Mouse (Mus musculus) mouse embryonic stem cell (cell line): ENCODE data around the gene Rasgrp2.

Experiments used
- in situ Hi-C, 2 experiments: fragments of 300-500 bp; cut with MboI; formaldehyde crosslinking; loops; 1 replicate in 1 of 2; 3 replicates in 1 of 2; pipeline ENCODE4 v1.14.3; 2019 to 2020; ENCODE audit warnings: low sequenced_read_pairs in 2 of 2, low pct_unique_long_range_greater_than_20kb in 1 of 2, mixed read lengths in 1 of 2; ENCODE audit not compliant: unreplicated experiment in 1 of 2

Gene Rasgrp2

GRCm38 (mm10) chr19:6399285-6400095 lies at the start of gene Rasgrp2:
Gene Rasgrp2 (plus strand): TSS chr19:6399340.
- in situ Hi-C loops: no loop called here

- in situ Hi-C loops: no loop called here
Measured at GRCm38 (mm10) chr19:6351431-6352106, 47.6 kb upstream of the Rasgrp2 start.

DNA sequence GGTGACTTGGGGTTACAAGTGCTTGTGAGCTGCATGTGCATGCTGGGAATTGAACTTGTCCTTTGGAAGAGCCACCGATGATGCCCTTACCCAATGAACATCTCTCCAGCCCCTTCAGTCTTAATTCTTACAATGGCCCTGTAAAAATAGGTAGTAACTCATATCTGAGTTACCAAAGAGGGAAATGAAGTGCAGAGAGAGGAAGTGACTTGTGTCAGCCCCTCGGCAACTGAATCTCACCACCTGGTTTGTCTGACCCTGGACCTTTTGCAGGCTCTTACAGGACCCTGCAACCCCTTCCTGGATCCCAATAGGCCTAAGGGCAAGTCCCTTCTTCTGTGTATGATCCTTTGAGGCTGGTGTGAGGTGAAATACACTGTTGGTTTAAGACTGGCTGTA lies 47.0 kb upstream of the Rasgrp2 start:
- in situ Hi-C loops: no loop called here

GRCm38 (mm10) chr19:6354030-6354429 lies 45.1 kb upstream of the Rasgrp2 start:
- in situ Hi-C loops: no loop called here

DNA sequence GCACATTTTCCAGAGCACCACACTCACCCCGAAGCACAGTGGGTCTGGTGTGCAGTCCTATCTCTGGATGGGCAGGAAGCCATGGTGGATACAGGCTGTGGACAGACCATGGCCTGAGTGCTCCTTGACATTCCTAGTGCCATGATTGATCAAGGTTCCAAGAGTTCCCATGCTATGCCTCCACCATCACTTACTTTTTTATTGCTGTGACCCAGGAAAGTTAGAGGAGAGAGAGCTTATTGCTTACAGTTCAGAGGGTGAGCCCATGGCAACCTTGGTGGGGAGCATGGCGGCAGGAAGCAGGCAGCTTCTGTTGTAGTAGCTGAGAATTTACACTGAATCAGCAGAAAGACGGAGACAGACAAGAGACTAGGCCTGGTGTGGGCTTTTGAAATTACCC lies 37.8 kb upstream of the Rasgrp2 start:
- in situ Hi-C loops: no loop called here

DNA sequence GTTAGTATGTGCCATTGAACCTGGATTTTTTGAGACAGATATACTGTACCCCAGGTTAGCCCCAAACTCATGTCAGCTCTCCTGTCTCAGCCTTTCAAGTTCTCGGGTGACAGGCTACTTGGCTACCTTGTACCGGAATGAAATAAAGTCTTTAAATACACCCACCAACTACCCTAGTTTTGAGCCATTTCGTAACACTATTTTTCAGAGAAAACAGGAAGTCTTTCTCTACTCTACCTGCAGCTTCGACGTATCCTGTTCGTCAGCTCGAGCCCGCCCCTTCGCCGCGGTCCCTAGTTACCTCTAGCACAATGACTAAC lies 36.1 kb upstream of the Rasgrp2 start:
- in situ Hi-C loops: no loop called here

- in situ Hi-C loops: no loop called here
Measured at GRCm38 (mm10) chr19:6363411-6364240, 35.5 kb upstream of the Rasgrp2 start, which contains the start of gene Sf1. Gene Sf1 (plus strand): TSS chr19:6363690.

DNA sequence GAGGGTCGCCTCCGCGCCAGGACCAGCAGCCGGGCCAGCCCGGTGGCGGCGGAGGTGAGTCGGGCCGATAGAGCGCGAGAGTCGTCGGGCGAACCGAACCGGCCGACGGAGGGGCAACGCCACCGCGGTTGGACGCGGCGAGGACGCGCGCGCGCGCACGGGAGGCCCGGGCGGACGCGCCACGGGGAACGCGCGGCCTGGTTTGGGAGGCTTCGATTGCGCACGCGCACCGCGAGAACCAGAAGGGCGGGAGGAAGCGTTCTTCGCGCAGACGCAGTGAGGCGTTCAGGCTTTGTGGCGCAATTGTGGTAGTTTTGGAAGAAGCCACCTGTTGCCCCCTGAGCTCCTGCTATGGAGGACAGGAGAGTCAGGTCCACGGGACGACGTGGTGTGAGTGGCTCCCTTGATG lies 34.8 kb upstream of the Rasgrp2 start:
- in situ Hi-C loops: no loop called here

GRCm38 (mm10) chr19:6364842-6365241 lies 34.3 kb upstream of the Rasgrp2 start:
- in situ Hi-C loops: no loop called here

GRCm38 (mm10) chr19:6370175-6370574 lies 29.0 kb upstream of the Rasgrp2 start:
- in situ Hi-C loops: no loop called here

- in situ Hi-C loops: no loop called here
Measured at GRCm38 (mm10) chr19:6372433-6372832, 26.7 kb upstream of the Rasgrp2 start.

- in situ Hi-C loops: no loop called here
Measured at GRCm38 (mm10) chr19:6373539-6374400, 25.4 kb upstream of the Rasgrp2 start.

- in situ Hi-C loops: no loop called here
Measured at GRCm38 (mm10) chr19:6374571-6374970, 24.6 kb upstream of the Rasgrp2 start.

DNA sequence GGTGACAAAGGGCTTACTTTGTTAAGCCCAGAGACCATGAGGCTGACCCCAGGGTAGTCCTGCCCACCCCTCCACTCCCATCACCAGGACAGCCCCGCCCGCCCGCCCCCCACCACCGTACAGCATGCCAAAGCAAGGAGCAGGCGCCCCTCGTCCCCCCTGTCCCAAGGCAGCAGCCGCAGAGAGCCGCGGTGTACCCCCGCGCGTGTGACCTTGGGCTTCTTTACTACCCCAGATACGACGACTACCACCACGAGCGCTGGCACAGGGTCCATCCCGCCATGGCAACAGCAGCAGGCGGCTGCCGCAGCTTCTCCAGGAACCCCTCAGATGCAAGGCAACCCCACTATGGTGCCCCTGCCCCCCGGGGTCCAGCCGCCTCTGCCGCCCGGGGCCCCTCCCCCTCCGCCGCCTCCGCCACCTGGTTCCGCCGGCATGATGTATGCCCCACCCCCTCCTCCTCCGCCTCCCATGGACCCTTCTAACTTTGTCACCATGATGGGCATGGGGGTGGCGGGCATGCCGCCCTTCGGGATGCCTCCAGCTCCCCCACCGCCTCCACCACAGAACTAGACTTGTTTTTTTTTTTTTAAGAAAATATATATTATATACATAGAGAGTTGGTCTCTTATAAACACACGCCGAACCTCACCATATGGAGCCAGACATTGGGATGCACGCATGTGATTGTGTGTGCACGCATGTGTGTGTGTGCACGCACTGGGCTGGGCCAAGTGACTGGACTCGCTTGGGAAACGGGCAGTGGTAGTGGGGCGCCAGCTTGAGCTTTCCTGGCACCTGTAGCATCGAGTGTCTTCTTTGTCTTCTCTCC lies 23.5 kb upstream of the Rasgrp2 start:
- in situ Hi-C loops: no loop called here

DNA sequence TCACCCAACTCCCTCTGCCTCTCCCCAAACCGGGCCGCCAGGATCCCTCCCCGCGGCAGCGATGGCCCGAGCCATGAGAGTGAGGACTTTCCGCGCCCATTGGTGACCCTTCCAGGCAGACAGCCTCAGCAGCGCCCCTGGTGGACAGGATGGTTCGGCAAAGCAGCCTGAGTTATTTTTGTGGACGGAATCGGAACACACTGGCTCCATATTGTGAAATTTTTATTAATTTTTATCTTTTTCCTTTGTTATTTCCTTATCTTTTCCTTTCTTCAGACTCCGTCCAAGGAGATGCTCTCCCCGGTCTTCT lies 22.9 kb upstream of the Rasgrp2 start:
- in situ Hi-C loops: no loop called here

DNA sequence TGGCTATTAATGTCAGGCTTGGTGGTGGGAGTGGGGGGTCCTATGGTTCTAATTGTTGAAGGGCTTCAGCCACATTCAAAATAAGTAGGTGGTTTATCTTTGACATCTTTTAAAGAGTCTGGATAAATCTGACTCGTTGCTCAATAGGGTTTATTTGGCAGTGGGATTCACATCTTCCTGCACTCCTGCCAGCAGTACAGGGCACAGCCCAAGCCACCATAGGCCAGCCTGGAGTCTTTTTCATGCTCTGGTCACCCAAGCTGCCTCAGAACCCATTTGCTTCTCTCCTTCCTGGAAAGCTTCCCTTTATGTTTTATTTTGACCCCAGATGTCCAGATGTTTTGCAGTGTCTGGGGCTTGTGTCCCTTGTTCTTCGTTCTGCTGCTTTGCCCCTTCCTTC lies 22.5 kb upstream of the Rasgrp2 start:
- in situ Hi-C loops: no loop called here

- in situ Hi-C loops: no loop called here
Measured at GRCm38 (mm10) chr19:6377327-6378040, 21.7 kb upstream of the Rasgrp2 start.
